Mouse (Mus musculus): ENCODE results near the gene Crxos. TPM values are rescaled to one million over a fixed set of nuclear protein-coding genes. Genes with fewer than 3 reads are reported as not detected.
A peak's percentile ranks its signal among the peaks of the same experiment; 100 is the strongest.
"Not testable (repeated sequence)": the region's sequence is repeated elsewhere in the genome, so short reads cannot be mapped to it uniquely, and the experiment has no call there.

Gene Crxos
- polyA plus RNA-seq, 1 experiment from 2014 or later: not detected

DNA sequence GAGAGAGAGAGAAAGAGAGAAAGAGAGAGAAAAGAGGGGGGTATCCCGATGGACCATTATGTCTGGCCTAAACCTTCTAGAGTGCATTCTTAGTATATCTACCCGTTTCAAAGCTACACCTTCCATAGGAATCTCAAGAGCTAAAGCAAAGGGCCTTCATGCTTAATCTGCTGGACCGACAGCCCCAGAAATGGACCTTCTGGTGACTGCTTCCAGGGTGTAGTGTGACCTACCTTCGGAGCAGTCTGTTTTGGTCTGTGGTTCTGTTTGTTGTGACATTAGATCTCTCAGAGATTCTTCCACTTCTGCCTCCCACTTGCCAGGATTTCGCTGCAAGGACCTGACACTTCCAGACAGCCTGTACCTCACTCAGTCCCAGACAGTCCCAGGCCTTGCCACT is 28.1 kb downstream of the Crxos start:
- Histone ChIP-seq H3K9me3 (no peaks in the 10 kb centered on the region), H3K36me3 (no peaks in the 10 kb centered on the region), H3K4me3 (no peak overlapping the region), H3K27me3 (ENCODE audit: insufficient read depth, poor library complexity, severe bottlenecking) (no peaks in the 10 kb centered on the region), H3K4me1 (no peaks in the 10 kb centered on the region; the same call in 1 of the 2 replicates), H3K27ac (no peak overlapping the region)
- DNase-seq (ENCODE audit: low spot score): peak; percentile 64
- WGBS: 73% methylated on average over 5 of the region's 5 CpGs

DNA sequence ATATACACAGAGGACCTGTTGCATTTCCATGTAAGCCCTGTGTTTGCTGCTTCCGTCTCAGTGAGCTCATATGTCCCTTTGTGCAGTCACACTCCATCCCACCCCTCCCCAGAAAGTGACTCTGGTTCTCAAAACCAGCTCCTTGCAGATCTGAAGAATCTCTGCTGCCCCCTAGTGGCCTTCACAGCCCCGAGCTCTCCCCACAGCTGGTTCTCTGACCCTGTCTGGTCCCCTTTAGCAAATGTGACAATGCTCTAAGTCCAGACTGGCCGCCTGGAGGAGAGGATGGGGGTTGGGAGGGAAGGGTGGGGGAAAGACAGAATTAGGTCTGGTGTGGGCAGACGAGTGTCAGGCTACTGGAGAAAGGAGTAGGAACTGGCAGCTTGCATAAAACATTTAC is 29.8 kb downstream of the Crxos start:
- Histone ChIP-seq H3K4me1 (no peaks in the 10 kb centered on the region; the same call in 1 of the 2 replicates), H3K9me3 (no peaks in the 10 kb centered on the region), H3K4me3 (no peak overlapping the region), H3K27me3 (ENCODE audit: insufficient read depth, poor library complexity, severe bottlenecking) (no peaks in the 10 kb centered on the region), H3K36me3 (peaks cover 8% of the 10 kb centered on the region), H3K27ac (no peak overlapping the region)
- 0% methylated on average over 4 of the region's 4 CpGs for WGBS
- DNase-seq (ENCODE audit: low spot score): peak; percentile 92

DNA sequence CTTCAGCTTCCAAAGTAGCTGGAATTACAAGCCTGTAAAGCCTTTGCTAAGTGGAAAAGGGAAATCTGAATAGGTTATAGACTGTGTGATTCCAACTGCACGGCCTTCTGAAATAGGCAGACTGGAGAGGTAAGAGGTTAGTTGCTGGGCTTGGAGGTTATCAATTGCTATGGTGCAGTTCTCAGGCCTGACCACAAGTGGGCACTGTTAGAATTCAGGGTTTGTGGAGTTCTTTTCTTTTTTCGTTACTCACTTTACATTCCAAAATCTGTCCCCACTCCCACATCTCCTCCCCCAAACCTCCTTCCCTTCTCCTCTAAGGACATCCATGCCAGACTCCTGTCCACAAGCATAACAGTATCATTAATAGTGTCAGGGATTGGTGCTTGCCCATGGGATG is 31.8 kb downstream of the Crxos start:
- H3K9me3 ChIP-seq: no peaks in the 10 kb centered on the region
- 38% methylated on average over 2 of the region's 2 CpGs for WGBS
- peaks cover 24% of the 10 kb centered on the region for H3K36me3 ChIP-seq
- DNase-seq (ENCODE audit: low spot score): no peak
- no peak overlapping the region for H3K27ac ChIP-seq
- H3K4me1 ChIP-seq: no peaks in the 10 kb centered on the region; the same call in 1 of the 2 replicates
- no peaks in the 10 kb centered on the region for H3K27me3 ChIP-seq (ENCODE audit: insufficient read depth, poor library complexity, severe bottlenecking)
- no peak overlapping the region for H3K4me3 ChIP-seq

DNA sequence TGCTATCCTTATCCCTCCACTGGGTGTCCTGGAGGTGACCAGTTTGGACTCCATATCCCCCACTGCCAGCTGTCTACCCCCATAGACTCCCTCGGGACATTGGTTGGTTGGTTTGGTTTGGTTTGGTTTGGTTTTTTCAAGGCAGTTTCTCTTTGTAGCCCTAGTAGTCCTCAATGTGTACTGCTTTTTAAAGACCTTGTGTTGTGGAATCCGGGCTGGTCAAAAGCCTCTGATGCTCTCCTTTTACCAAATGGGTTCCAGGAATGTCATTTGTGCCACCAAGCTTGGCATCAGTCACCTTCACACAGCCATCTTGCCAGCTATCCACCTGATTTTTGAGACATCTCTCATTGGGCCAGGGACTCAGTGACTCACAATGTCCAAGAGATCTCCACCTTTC is 32.3 kb downstream of the Crxos start:
- Histone ChIP-seq H3K9me3 (no peaks in the 10 kb centered on the region), H3K27ac (no peak overlapping the region), H3K36me3 (peaks cover 29% of the 10 kb centered on the region), H3K27me3 (ENCODE audit: insufficient read depth, poor library complexity, severe bottlenecking) (no peaks in the 10 kb centered on the region), H3K4me3 (no peak overlapping the region), H3K4me1 (no peaks in the 10 kb centered on the region; the same call in 1 of the 2 replicates)
- no peak for DNase-seq (ENCODE audit: low spot score)
- 82% methylated on average over 2 of the region's 2 CpGs for WGBS

DNA sequence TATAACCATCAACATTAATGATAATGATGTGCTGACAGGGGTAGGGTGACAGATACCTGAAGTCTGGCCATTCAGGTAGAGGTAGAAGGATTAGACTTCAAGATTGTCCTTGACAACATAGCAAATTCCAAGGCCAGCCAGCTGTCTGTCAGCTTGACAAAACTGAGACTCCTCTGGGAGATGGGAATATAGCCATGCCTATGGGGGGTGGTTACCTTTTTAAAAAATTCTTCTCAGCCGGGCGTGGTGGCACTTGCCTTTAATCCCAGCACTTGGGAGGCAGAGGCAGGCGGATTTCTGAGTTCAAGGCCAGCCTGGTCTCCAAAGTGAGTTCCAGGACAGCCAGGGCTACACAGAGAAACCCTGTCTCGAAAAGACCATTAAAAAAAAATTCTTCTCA is 33.3 kb downstream of the Crxos start:
- peaks cover 36% of the 10 kb centered on the region for H3K36me3 ChIP-seq
- H3K27me3 ChIP-seq (ENCODE audit: insufficient read depth, poor library complexity, severe bottlenecking); H3K4me3 ChIP-seq; H3K4me1 ChIP-seq; H3K9me3 ChIP-seq; H3K27ac ChIP-seq; DNase-seq (ENCODE audit: low spot score): not testable (repeated sequence)
- WGBS: 86% methylated on average over 4 of the region's 4 CpGs

DNA sequence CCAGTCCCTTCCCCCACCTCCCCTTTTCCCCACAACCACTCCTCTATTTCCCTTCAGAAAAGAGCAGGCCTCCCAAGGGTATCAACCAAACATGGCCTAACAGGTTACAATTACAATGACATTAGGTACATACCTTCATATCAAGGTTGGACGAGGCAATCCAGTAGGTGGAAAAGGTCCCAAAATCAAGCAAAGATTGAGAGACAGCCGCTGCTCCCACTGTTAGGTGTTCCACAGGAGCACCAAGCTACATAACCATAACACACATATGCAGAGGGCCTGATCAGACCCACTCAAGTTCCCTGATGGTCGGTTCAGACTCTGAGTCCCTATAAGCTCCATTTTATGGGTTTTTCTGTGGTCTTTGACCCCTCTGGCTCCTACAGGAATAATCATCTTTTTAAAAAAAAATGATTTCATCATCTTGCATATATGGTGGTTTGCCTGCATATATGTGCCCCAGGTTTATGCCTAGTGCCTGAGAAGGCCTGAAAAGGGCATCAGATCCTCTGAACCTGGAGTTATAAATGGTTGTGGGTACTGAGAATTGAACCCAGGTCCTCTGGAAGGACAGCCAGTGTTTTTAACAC is 33.8 kb downstream of the Crxos start:
- Histone ChIP-seq H3K27ac (no peak overlapping the region), H3K36me3 (peaks cover 36% of the 10 kb centered on the region), H3K9me3 (no peaks in the 10 kb centered on the region), H3K4me3 (no peak overlapping the region), H3K27me3 (ENCODE audit: insufficient read depth, poor library complexity, severe bottlenecking) (no peaks in the 10 kb centered on the region), H3K4me1 (peaks cover 13% of the 10 kb centered on the region)
- no peak for DNase-seq (ENCODE audit: low spot score)
- WGBS: 83% methylated on average over 3 of the region's 3 CpGs

DNA sequence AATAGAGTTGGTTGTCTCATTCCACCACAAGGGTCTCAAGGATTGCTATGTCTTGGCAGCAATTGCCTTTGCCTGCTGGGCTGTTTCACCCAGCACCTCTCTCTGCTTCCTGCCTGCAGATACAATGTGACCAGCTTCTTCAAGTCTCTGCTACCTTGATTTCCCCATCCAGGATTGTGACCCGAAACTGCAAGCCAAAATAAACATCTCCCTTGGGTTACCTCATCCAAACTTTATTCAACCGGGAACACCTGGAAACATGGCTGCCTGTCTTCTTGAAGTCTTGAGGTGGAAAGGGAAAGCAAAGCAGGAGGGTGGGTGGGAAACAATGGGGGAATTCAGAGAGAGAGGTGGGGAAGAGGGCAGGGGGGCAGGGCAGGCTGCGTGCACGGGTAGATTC is 34.6 kb downstream of the Crxos start:
- Histone ChIP-seq H3K4me1 (peaks cover 14% of the 10 kb centered on the region), H3K27ac (no peak overlapping the region), H3K4me3 (no peak overlapping the region), H3K36me3 (peaks cover 36% of the 10 kb centered on the region), H3K27me3 (ENCODE audit: insufficient read depth, poor library complexity, severe bottlenecking) (no peaks in the 10 kb centered on the region), H3K9me3 (no peaks in the 10 kb centered on the region)
- 83% methylated on average over 4 of the region's 4 CpGs for WGBS
- DNase-seq (ENCODE audit: low spot score): no peak

DNA sequence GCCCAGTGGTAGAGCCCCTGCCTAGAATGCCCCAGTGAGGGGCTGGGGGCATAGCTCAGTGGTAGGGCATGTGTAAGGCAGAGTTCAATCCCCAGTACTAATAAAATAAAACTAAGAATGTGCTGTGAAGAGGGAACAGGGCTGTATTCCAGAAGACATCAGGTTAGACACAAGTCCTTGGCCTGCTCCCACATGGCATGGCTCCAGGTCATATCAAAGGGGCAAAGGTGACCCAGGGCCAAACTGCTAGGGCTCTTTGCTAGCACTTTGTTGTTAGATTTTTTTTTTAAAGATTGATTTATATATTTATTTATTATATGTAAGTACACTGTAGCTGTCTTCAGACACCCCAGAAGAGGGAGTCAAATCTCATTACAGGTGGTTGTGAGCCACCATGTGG is 36.0 kb downstream of the Crxos start:
- Histone ChIP-seq H3K27me3 (ENCODE audit: insufficient read depth, poor library complexity, severe bottlenecking) (no peaks in the 10 kb centered on the region), H3K9me3 (no peaks in the 10 kb centered on the region), H3K27ac (no peak overlapping the region), H3K36me3 (peaks cover 36% of the 10 kb centered on the region), H3K4me1 (peaks cover 21% of the 10 kb centered on the region), H3K4me3 (no peak overlapping the region)
- no peak for DNase-seq (ENCODE audit: low spot score)

DNA sequence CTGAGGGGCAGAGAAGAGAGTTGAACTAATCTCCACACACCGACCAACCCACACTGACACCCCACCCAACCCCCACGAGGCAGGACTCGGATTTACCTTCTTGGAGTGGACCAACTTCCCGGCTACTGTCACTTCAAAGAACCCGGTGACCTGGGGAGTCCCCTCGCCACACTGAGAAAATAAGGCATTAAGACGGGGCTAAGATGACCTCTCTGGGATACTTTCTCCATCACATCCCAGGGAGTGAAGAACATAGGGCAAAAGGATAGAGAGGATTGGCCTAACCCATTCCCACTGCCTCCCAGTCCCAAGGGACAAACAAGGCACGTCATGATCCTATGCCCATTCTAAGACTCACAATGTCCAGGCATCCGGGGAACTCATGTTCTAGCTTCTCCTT is 37.5 kb downstream of the Crxos start:
- Histone ChIP-seq H3K4me3 (peak overlapping the region; percentile 81), H3K27ac (0 out of 2 replicates have a peak overlapping the region, but pooled peaks have one; percentile 9), H3K36me3 (peaks cover 36% of the 10 kb centered on the region), H3K4me1 (peaks cover 21% of the 10 kb centered on the region), H3K9me3 (no peaks in the 10 kb centered on the region), H3K27me3 (ENCODE audit: insufficient read depth, poor library complexity, severe bottlenecking) (no peaks in the 10 kb centered on the region; the same call in 1 of the 2 replicates)
- no peak for DNase-seq (ENCODE audit: low spot score)
- WGBS: 86% methylated on average over 9 of the region's 9 CpGs

DNA sequence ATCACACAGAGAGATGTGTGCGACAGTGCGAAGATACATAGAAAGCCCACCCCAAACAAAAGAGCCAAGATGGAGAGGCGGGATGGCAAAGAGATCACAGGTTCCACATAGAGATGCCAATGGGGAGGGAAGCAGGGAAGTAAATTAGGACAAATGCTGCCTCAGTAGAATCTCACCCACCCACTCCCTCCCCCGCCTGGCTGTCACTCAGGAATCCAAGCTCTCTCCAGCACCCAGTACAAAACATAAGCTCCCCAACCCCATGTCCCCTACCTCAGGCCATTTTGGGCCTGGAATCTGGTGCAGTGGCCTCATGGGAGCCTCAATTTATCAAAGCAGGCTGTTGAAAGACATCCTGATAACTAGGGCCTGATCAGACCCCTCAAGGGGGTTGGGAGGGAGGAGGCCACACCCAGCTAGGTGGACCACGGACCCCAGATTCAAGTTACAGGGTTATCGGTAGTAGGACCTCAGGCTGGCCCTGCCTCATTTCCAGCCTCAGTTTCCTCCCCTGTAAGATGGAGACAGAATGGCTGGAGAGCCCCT is 38.3 kb downstream of the Crxos start:
- Histone ChIP-seq H3K27ac (no peak overlapping the region), H3K36me3 (peaks cover 36% of the 10 kb centered on the region), H3K9me3 (no peaks in the 10 kb centered on the region), H3K27me3 (ENCODE audit: insufficient read depth, poor library complexity, severe bottlenecking) (no peaks in the 10 kb centered on the region; the same call in 1 of the 2 replicates), H3K4me1 (peaks cover 21% of the 10 kb centered on the region), H3K4me3 (peak overlapping the region; percentile 81)
- 63% methylated on average over 6 of the region's 6 CpGs for WGBS
- DNase-seq (ENCODE audit: low spot score): no peak

DNA sequence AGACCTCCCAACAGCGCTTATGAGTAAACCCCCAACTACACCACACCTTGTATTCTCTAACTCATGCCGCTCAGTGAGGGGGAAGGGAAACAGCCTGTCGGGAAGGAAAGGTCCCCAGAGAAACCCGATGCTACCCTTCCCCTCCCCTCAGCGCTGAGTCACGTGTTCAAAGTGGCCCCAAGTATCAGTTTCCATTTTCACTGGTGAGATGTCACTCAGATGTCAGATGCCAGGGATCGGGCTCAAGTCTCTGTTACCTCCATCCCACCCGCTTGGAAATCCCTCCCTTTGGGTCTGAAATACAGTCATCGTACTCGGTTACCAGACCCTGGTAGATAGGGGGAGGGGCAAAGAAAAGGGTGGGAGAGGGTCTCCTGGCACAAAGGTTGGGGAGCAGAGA is 39.4 kb downstream of the Crxos start:
- H3K36me3 ChIP-seq: peaks cover 32% of the 10 kb centered on the region
- peak overlapping the region; percentile 81 for H3K4me3 ChIP-seq
- H3K27me3 ChIP-seq (ENCODE audit: insufficient read depth, poor library complexity, severe bottlenecking): no peaks in the 10 kb centered on the region; the same call in 1 of the 2 replicates
- peaks cover 21% of the 10 kb centered on the region for H3K4me1 ChIP-seq
- WGBS: 1% methylated on average over 10 of the region's 10 CpGs
- H3K27ac ChIP-seq: peak overlapping the region; percentile 97
- peak; percentile 82 for DNase-seq (ENCODE audit: low spot score)
- H3K9me3 ChIP-seq: no peaks in the 10 kb centered on the region

DNA sequence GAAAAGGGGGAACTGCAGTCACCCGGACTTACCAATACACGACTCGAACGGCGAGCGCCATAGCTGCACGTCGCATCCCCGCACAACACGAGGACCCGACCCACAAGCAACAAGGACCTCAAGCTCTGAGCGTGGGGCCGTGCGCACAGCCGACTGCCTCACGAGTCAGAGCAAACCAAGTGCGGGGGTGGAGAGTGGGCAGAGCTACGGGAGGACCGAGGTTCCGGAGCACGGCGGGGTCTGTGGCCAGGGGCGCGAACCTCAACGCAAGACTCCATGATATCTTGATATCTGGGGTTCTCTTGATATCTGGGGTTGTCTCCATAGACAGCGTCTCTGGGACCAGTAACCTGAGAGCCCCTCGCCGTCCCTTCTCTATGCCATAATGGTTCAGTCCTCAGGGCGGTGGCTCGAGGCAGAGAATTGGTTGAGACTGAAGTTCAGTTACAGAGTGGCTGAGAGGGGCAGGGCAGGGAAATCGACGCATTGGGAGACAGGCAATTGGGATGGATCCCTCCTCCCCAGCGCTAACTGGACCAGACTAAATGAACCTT is 39.9 kb downstream of the Crxos start, which contains the start of gene Selenow:
TSS of gene Selenow (minus strand) at position 183 of the 554 bp plus-strand sequence.
- peak; percentile 97 for DNase-seq (ENCODE audit: low spot score)
- H3K4me3 ChIP-seq: peak within 1 kb of the TSS; percentile 81
- peaks cover 21% of the 10 kb centered on the region for H3K4me1 ChIP-seq
- no peaks in the 10 kb centered on the region for H3K9me3 ChIP-seq
- no peaks in the 10 kb centered on the region; the same call in 1 of the 2 replicates for H3K27me3 ChIP-seq (ENCODE audit: insufficient read depth, poor library complexity, severe bottlenecking)
- peak within 1 kb of the TSS; percentile 97 for H3K27ac ChIP-seq
- H3K36me3 ChIP-seq: peaks cover 27% of the 10 kb centered on the region
- WGBS: under 1% methylated on average over 33 of the region's 33 CpGs

DNA sequence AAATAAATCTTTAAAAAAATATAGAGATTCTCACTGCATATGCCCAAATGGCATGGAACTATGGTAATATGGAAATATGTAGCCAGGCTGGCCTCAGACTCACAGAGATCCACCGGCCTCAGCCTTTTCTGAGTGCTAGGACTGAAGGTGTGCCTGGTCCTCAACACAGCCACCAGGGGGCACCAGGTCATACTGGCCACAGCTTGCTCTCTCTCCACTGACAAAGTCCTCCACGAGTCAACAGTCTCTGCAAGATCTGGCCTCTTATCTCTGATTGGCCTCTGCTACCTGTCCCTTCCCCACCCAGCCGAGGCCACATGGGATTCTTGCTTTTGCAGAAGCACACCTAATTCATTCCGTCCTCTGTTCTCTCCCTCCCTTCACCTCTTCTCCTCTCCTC is 47.5 kb downstream of the Crxos start:
- Histone ChIP-seq H3K4me1 (peaks cover 5% of the 10 kb centered on the region; the same call in 1 of the 2 replicates), H3K27ac (no peak overlapping the region), H3K27me3 (ENCODE audit: insufficient read depth, poor library complexity, severe bottlenecking) (no peaks in the 10 kb centered on the region), H3K36me3 (peaks cover 2% of the 10 kb centered on the region; the same call in 1 of the 2 replicates), H3K9me3 (no peaks in the 10 kb centered on the region), H3K4me3 (no peak overlapping the region)
- WGBS: 19% methylated on average over 4 of the region's 4 CpGs
- DNase-seq (ENCODE audit: low spot score): peak; percentile 86

All from heart, embryonic 10.5 days (tissue).